Mouse (Mus musculus) heart, adult 2 months (tissue): ENCODE measurements around the gene Snx25.

ENCODE experiments used
- CTCF ChIP-seq: fragments of 200-600 bp; IDR thresholded peaks from 2 replicates; pipeline ENCODE4 v1.8.1; 2022; ENCODE audit warnings: antibody characterized with exemption, mild to moderate bottlenecking, moderate library complexity
- EP300 ChIP-seq: fragments of 200-500 bp; IDR thresholded peaks from 2 replicates; pipeline ENCODE4 v1.6.1; 2011; ENCODE audit warnings: low read depth, low read length, control low read depth; ENCODE audit not compliant: insufficient read depth
- POLR2A ChIP-seq: fragments of 200-500 bp; IDR thresholded peaks from 2 replicates; pipeline ENCODE4 v1.6.1; 2011; ENCODE audit warnings: mild to moderate bottlenecking, low read depth, low read length, control low read depth; ENCODE audit not compliant: insufficient read depth

- TF ChIP-seq CTCF: no peak
- TF ChIP-seq POLR2A: no peak
- TF ChIP-seq EP300: no peak
These were observed 41.1 kb upstream of the Snx25 start for GRCm38 (mm10) chr8:46193100-46193499.
